Mouse (Mus musculus) kidney, embryonic 16.5 days (tissue): ENCODE measurements around the gene Ldlrad2. TPM values are rescaled to one million over a fixed set of nuclear protein-coding genes. Genes with fewer than 3 reads are reported as not detected.

ENCODE experiments used
- ATAC-seq: fragments of 200-750 bp; cut with Nextera tagmentation; 2 replicates; pipeline ENCODE4 v1.8.0; 2017; ENCODE audit warnings: moderate TSS enrichment; ENCODE audit not compliant: low FRiP score, low TSS enrichment
- H3K27ac ChIP-seq: fragments of 300-500 bp; sonication (generic); 2 replicates; pipeline ENCODE4 v1.5.1; 2014; ENCODE audit warnings: low read length
- H3K27me3 ChIP-seq: fragments of 300-500 bp; sonication (generic); 2 replicates; pipeline ENCODE4 v1.6.1; 2014; ENCODE audit warnings: low read length, control low read depth, mixed read lengths; ENCODE audit not compliant: insufficient read depth
- H3K36me3 ChIP-seq: fragments of 300-500 bp; sonication (generic); 2 replicates; pipeline ENCODE4 v1.6.1; 2014; ENCODE audit warnings: low read length, control low read depth, mixed read lengths; ENCODE audit not compliant: insufficient read depth
- H3K4me1 ChIP-seq: fragments of 300-500 bp; sonication (generic); 2 replicates; pipeline ENCODE4 v1.6.1; 2014; ENCODE audit warnings: low read length, control low read depth, mixed read lengths; ENCODE audit not compliant: insufficient read depth
- H3K4me2 ChIP-seq: fragments of 300-500 bp; sonication (generic); replicated peaks from 2 replicates; pipeline ENCODE4 v1.6.1; 2014; ENCODE audit warnings: low read depth, low read length
- H3K4me3 ChIP-seq: fragments of 300-500 bp; sonication (generic); 2 replicates; pipeline ENCODE4 v1.5.1; 2014; ENCODE audit warnings: mild to moderate bottlenecking, low read length
- H3K9ac ChIP-seq: fragments of 300-500 bp; sonication (generic); replicated peaks from 2 replicates; pipeline ENCODE4 v1.6.1; 2014; ENCODE audit warnings: low read length
- H3K9me3 ChIP-seq: fragments of 300-500 bp; sonication (generic); 2 replicates; pipeline ENCODE4 v1.6.1; 2016; ENCODE audit warnings: low read length, control low read depth
- WGBS: fragments of 180-500 bp; shearing (Covaris S2); extraction: QIAGEN DNeasy Blood & Tissue Kit; methylation state at CpG from one replicate; pipeline ENCODE4 v1.1.7; 2014; 5-methylcytosine and 5-hydroxymethylcytosine counted together
- microRNA-seq: library from miRNA; unstranded; fragments of <30 nt; microRNA quantifications from one replicate; pipeline ENCODE4, GENCODE M21; 2016
- polyA plus RNA-seq: library from polyadenylated mRNA; unstranded; fragments of >200 nt; fragmentation: Nextera tagmentation; extraction: Ambion mirVana; gene quantifications from 2 replicates; pipeline ENCODE4 v1.2.1, GENCODE M21; 2015

Ldlrad2 gene
- polyA plus RNA-seq, 1 experiment from 2014 or later: not detected

- Histone ChIP-seq H3K27ac (no peak overlapping the region), H3K4me1 (no peaks in the 10 kb centered on the region), H3K27me3 (no peaks in the 10 kb centered on the region), H3K36me3 (peaks cover 76% of the 10 kb centered on the region), H3K9me3 (no peaks in the 10 kb centered on the region), H3K4me2 (no peak overlapping the region), H3K4me3 (no peak overlapping the region), H3K9ac (no peak overlapping the region)
- 95% methylated on average over 1 of the region's 1 CpGs for WGBS
- no peak for ATAC-seq
Measured at GRCm38 (mm10) chr4:137525426-137525825, 48.9 kb downstream of the Ldlrad2 start.

Small RNA genes within 50 kb of the gene (microRNA-seq; reads per million reads assigned to microRNA genes)
- gene Mir7018: not detected

Other genes starting within 250 kb of the Ldlrad2 start
- gene Cdc42, start 216.8 kb downstream of the Ldlrad2 start, polyA plus RNA-seq: 739 and 758 TPM in 2 replicates
- not detected in 2 replicates for gene Cela3a, start 164.8 kb downstream of the Ldlrad2 start, polyA plus RNA-seq
- gene Cela3b, start 144.0 kb downstream of the Ldlrad2 start, polyA plus RNA-seq: not detected in 2 replicates
- not detected in 2 replicates for gene 1700013G24Rik, start 121.3 kb downstream of the Ldlrad2 start, polyA plus RNA-seq
- gene Hspg2, start 105.8 kb downstream of the Ldlrad2 start, polyA plus RNA-seq: 39.6 and 41.7 TPM in 2 replicates
- 62.9 and 69.8 TPM in 2 replicates for gene Usp48, start 19.2 kb upstream of the Ldlrad2 start, polyA plus RNA-seq
- gene Rap1gap, start 90.2 kb upstream of the Ldlrad2 start, polyA plus RNA-seq: 22.0 and 31.7 TPM in 2 replicates
- gene Alpl, start 221.8 kb upstream of the Ldlrad2 start, polyA plus RNA-seq: 19.2 and 19.3 TPM in 2 replicates